Mouse (Mus musculus): ENCODE results near the gene Cbx1. TPM values are rescaled to one million over a fixed set of nuclear protein-coding genes. Genes with fewer than 3 reads are reported as not detected.

Gene Cbx1
- polyA plus RNA-seq, 2 experiments, result 87.8 to 98.9 TPM

GRCm38 (mm10) chr11:96822675-96823470, 33.9 kb downstream of the Cbx1 start:
- no peak for ATAC-seq (ENCODE audit: low FRiP score, low read depth)
- H3K4me2 ChIP-seq (replicated peaks; ENCODE audit: low read depth, low read length, severe bottlenecking), result peak overlapping the region; percentile 76
- peak overlapping the region; percentile 49 for H3K4me3 ChIP-seq (replicated peaks; ENCODE audit: low read length)
- TF ChIP-seq POLR2A (IDR thresholded peaks at IDR 0.05; ENCODE audit: borderline replicate concordance, extremely low read depth, insufficient read depth, insufficient read length), result no peak
- H3K4me1 ChIP-seq (ENCODE audit: control insufficient read depth, insufficient read depth, low read length), result peaks cover 39% of the 10 kb centered on the region
- no peaks in the 10 kb centered on the region for H3K9me3 ChIP-seq (ENCODE audit: control insufficient read depth, low read length)
- no peak for DNase-seq (ENCODE audit: low spot score)
- WGBS, result 42% methylated on average over 4 of the region's 4 CpGs
- H3K36me3 ChIP-seq (ENCODE audit: control insufficient read depth, insufficient read depth, low read length), result peaks cover 67% of the 10 kb centered on the region
- H3K9ac ChIP-seq (ENCODE audit: low read depth, low read length, severe bottlenecking), result peak overlapping the region; percentile 43
- no peaks in the 10 kb centered on the region for H3K27me3 ChIP-seq (ENCODE audit: control insufficient read depth, insufficient read depth, low read length)
- H3K27ac ChIP-seq (replicated peaks; ENCODE audit: low read depth, low read length), result 0 out of 2 replicates have a peak overlapping the region, but pooled peaks have one; percentile 48

- DNase-seq (ENCODE audit: low spot score) (no peak), ATAC-seq (ENCODE audit: low FRiP score, low read depth) (peak; percentile 1; the same call in 1 of the 2 replicates)
- Histone ChIP-seq H3K27ac (replicated peaks; ENCODE audit: low read depth, low read length) (0 out of 2 replicates have a peak overlapping the region, but pooled peaks have one; percentile 48), H3K9ac (ENCODE audit: low read depth, low read length, severe bottlenecking) (peak overlapping the region; percentile 43), H3K4me1 (ENCODE audit: control insufficient read depth, insufficient read depth, low read length) (peaks cover 43% of the 10 kb centered on the region), H3K4me3 (replicated peaks; ENCODE audit: low read length) (peak overlapping the region; percentile 49), H3K36me3 (ENCODE audit: control insufficient read depth, insufficient read depth, low read length) (peaks cover 63% of the 10 kb centered on the region), H3K4me2 (replicated peaks; ENCODE audit: low read depth, low read length, severe bottlenecking) (peak overlapping the region; percentile 76), H3K9me3 (ENCODE audit: control insufficient read depth, low read length) (no peaks in the 10 kb centered on the region), H3K27me3 (ENCODE audit: control insufficient read depth, insufficient read depth, low read length) (no peaks in the 10 kb centered on the region)
- no peak for TF ChIP-seq POLR2A (IDR thresholded peaks at IDR 0.05; ENCODE audit: borderline replicate concordance, extremely low read depth, insufficient read depth, insufficient read length)
- WGBS, result 13% methylated on average over 8 of the region's 13 CpGs
These were observed 34.5 kb downstream of the Cbx1 start for GRCm38 (mm10) chr11:96823471-96823837.

GRCm38 (mm10) chr11:96823880-96824782, 35.2 kb downstream of the Cbx1 start:
- under 1% methylated on average over 13 of the region's 26 CpGs for WGBS
- no peaks in the 10 kb centered on the region for H3K27me3 ChIP-seq (ENCODE audit: control insufficient read depth, insufficient read depth, low read length)
- DNase-seq (ENCODE audit: low spot score), result peak; percentile 95
- peak overlapping the region; percentile 76 for H3K4me2 ChIP-seq (replicated peaks; ENCODE audit: low read depth, low read length, severe bottlenecking)
- no peaks in the 10 kb centered on the region for H3K9me3 ChIP-seq (ENCODE audit: control insufficient read depth, low read length)
- peak; percentile 93 for ATAC-seq (ENCODE audit: low FRiP score, low read depth)
- peaks cover 46% of the 10 kb centered on the region for H3K4me1 ChIP-seq (ENCODE audit: control insufficient read depth, insufficient read depth, low read length)
- peak overlapping the region; percentile 49 for H3K4me3 ChIP-seq (replicated peaks; ENCODE audit: low read length)
- no peak for TF ChIP-seq POLR2A (IDR thresholded peaks at IDR 0.05; ENCODE audit: borderline replicate concordance, extremely low read depth, insufficient read depth, insufficient read length)
- H3K27ac ChIP-seq (replicated peaks; ENCODE audit: low read depth, low read length), result peak overlapping the region; percentile 71
- peaks cover 57% of the 10 kb centered on the region for H3K36me3 ChIP-seq (ENCODE audit: control insufficient read depth, insufficient read depth, low read length)
- peak overlapping the region; percentile 43 for H3K9ac ChIP-seq (ENCODE audit: low read depth, low read length, severe bottlenecking)

GRCm38 (mm10) chr11:96824783-96825495, 36.0 kb downstream of the Cbx1 start:
- WGBS, result 29% methylated on average over 7 of the region's 7 CpGs
- no peaks in the 10 kb centered on the region for H3K27me3 ChIP-seq (ENCODE audit: control insufficient read depth, insufficient read depth, low read length)
- peak overlapping the region; percentile 71 for H3K27ac ChIP-seq (replicated peaks; ENCODE audit: low read depth, low read length)
- H3K4me1 ChIP-seq (ENCODE audit: control insufficient read depth, insufficient read depth, low read length), result peaks cover 46% of the 10 kb centered on the region
- peak; percentile 25 for DNase-seq (ENCODE audit: low spot score)
- no peak overlapping the region for H3K9ac ChIP-seq (ENCODE audit: low read depth, low read length, severe bottlenecking)
- no peaks in the 10 kb centered on the region for H3K9me3 ChIP-seq (ENCODE audit: control insufficient read depth, low read length)
- H3K4me2 ChIP-seq (replicated peaks; ENCODE audit: low read depth, low read length, severe bottlenecking), result peak overlapping the region; percentile 76
- H3K36me3 ChIP-seq (ENCODE audit: control insufficient read depth, insufficient read depth, low read length), result peaks cover 48% of the 10 kb centered on the region
- no peak for TF ChIP-seq POLR2A (IDR thresholded peaks at IDR 0.05; ENCODE audit: borderline replicate concordance, extremely low read depth, insufficient read depth, insufficient read length)
- peak overlapping the region; percentile 49 for H3K4me3 ChIP-seq (replicated peaks; ENCODE audit: low read length)
- ATAC-seq (ENCODE audit: low FRiP score, low read depth), result no peak
